Mouse (Mus musculus): Measurements from ENCODE around the gene Mknk2. TPM values are rescaled to one million over a fixed set of nuclear protein-coding genes. Genes with fewer than 3 reads are reported as not detected.

Gene Mknk2
- polyA plus RNA-seq, 1 experiment from 2014 or later, result 74.9 TPM

- WGBS (ENCODE audit: insufficient replicate concordance), result 76% methylated on average over 10 of the region's 10 CpGs
- Histone ChIP-seq H3K4me3 (replicated peaks) (no peak overlapping the region), H3K4me2 (no peak overlapping the region), H3K27me3 (no peaks in the 10 kb centered on the region), H3K4me1 (replicated peaks) (peaks cover 8% of the 10 kb centered on the region), H3K27ac (replicated peaks) (no peak overlapping the region), H3K36me3 (replicated peaks) (peaks cover 30% of the 10 kb centered on the region), H3K9ac (no peak overlapping the region), H3K9me3 (replicated peaks) (no peaks in the 10 kb centered on the region)
- no peak for ATAC-seq (ENCODE audit: insufficient read depth)
Observed at GRCm38 (mm10) chr10:80646936-80647335, 31.0 kb downstream of the Mknk2 start.

- Histone ChIP-seq H3K4me2 (no peak overlapping the region), H3K9me3 (replicated peaks) (no peaks in the 10 kb centered on the region), H3K9ac (no peak overlapping the region), H3K27ac (replicated peaks) (0 out of 2 replicates have a peak overlapping the region, but pooled peaks have one; percentile 29), H3K27me3 (no peaks in the 10 kb centered on the region), H3K4me1 (replicated peaks) (peaks cover 20% of the 10 kb centered on the region), H3K36me3 (replicated peaks) (peaks cover 66% of the 10 kb centered on the region), H3K4me3 (replicated peaks) (no peak overlapping the region)
- ATAC-seq (ENCODE audit: insufficient read depth), result no peak
- 61% methylated on average over 6 of the region's 6 CpGs for WGBS (ENCODE audit: insufficient replicate concordance)
Observed at GRCm38 (mm10) chr10:80635345-80635744, 42.6 kb downstream of the Mknk2 start.

GRCm38 (mm10) chr10:80628925-80629324 lies 49.0 kb downstream of the Mknk2 start:
- H3K27ac ChIP-seq (replicated peaks), result no peak overlapping the region
- no peaks in the 10 kb centered on the region for H3K9me3 ChIP-seq (replicated peaks)
- H3K4me3 ChIP-seq (replicated peaks), result no peak overlapping the region
- H3K36me3 ChIP-seq (replicated peaks), result peaks cover 2% of the 10 kb centered on the region
- peaks cover 62% of the 10 kb centered on the region for H3K4me1 ChIP-seq (replicated peaks)
- 68% methylated on average over 9 of the region's 9 CpGs for WGBS (ENCODE audit: insufficient replicate concordance)
- no peak overlapping the region for H3K4me2 ChIP-seq
- H3K27me3 ChIP-seq, result no peaks in the 10 kb centered on the region
- H3K9ac ChIP-seq, result no peak overlapping the region
- ATAC-seq (ENCODE audit: insufficient read depth), result no peak

- Histone ChIP-seq H3K4me3 (replicated peaks) (no peak overlapping the region), H3K9ac (no peak overlapping the region)
- 37% methylated on average over 2 of the region's 2 CpGs for WGBS (ENCODE audit: insufficient replicate concordance)
Observed at GRCm38 (mm10) chr10:80627685-80628084, 50.2 kb downstream of the Mknk2 start.

GRCm38 (mm10) chr10:80625764-80626163 lies 52.1 kb downstream of the Mknk2 start:
- Histone ChIP-seq H3K36me3 (replicated peaks) (no peaks in the 10 kb centered on the region; the same call in 1 of the 2 replicates), H3K27me3 (no peaks in the 10 kb centered on the region), H3K4me3 (replicated peaks) (no peak overlapping the region), H3K9ac (no peak overlapping the region), H3K4me1 (replicated peaks) (peaks cover 72% of the 10 kb centered on the region), H3K9me3 (replicated peaks) (no peaks in the 10 kb centered on the region), H3K27ac (replicated peaks) (0 out of 2 replicates have a peak overlapping the region, but pooled peaks have one; percentile 34), H3K4me2 (no peak overlapping the region)
- ATAC-seq (ENCODE audit: insufficient read depth), result no peak
- 73% methylated on average over 4 of the region's 4 CpGs for WGBS (ENCODE audit: insufficient replicate concordance)

More at GRCm38 (mm10) chr10:80627685-80628084, 50.2 kb downstream of the Mknk2 start:
- no peak for ATAC-seq (ENCODE audit: insufficient read depth)
- Histone ChIP-seq H3K36me3 (replicated peaks) (no peaks in the 10 kb centered on the region; the same call in 1 of the 2 replicates), H3K27ac (replicated peaks) (0 out of 2 replicates have a peak overlapping the region, but pooled peaks have one; percentile 4), H3K27me3 (no peaks in the 10 kb centered on the region), H3K4me2 (no peak overlapping the region), H3K9me3 (replicated peaks) (no peaks in the 10 kb centered on the region), H3K4me1 (replicated peaks) (peaks cover 73% of the 10 kb centered on the region)

- Histone ChIP-seq H3K27ac (replicated peaks) (peak overlapping the region; percentile 99), H3K27me3 (no peaks in the 10 kb centered on the region), H3K4me1 (replicated peaks) (peaks cover 80% of the 10 kb centered on the region), H3K9me3 (replicated peaks) (no peaks in the 10 kb centered on the region), H3K9ac (peak overlapping the region; percentile 88), H3K4me2 (peak overlapping the region; percentile 97), H3K36me3 (replicated peaks) (no peaks in the 10 kb centered on the region), H3K4me3 (replicated peaks) (peak overlapping the region; percentile 89)
- no peak for ATAC-seq (ENCODE audit: insufficient read depth)
- 13% methylated on average over 15 of the region's 15 CpGs for WGBS (ENCODE audit: insufficient replicate concordance)
Observed at GRCm38 (mm10) chr10:80623457-80624191, 54.3 kb downstream of the Mknk2 start.

GRCm38 (mm10) chr10:80622661-80623456 lies 55.1 kb downstream of the Mknk2 start, which contains the start of gene Csnk1g2:
Gene Csnk1g2 (plus strand): TSS chr10:80622838.
- no peaks in the 10 kb centered on the region for H3K9me3 ChIP-seq (replicated peaks)
- H3K4me3 ChIP-seq (replicated peaks), result peak within 1 kb of the TSS; percentile 89
- under 1% methylated on average over 85 of the region's 85 CpGs for WGBS (ENCODE audit: insufficient replicate concordance)
- peak within 1 kb of the TSS; percentile 97 for H3K4me2 ChIP-seq
- peak; percentile 3 for ATAC-seq (ENCODE audit: insufficient read depth)
- H3K36me3 ChIP-seq (replicated peaks), result no peaks in the 10 kb centered on the region
- peaks cover 73% of the 10 kb centered on the region for H3K4me1 ChIP-seq (replicated peaks)
- H3K27ac ChIP-seq (replicated peaks), result peak within 1 kb of the TSS; percentile 99
- no peaks in the 10 kb centered on the region for H3K27me3 ChIP-seq
- H3K9ac ChIP-seq, result peak within 1 kb of the TSS; percentile 88

GRCm38 (mm10) chr10:80621940-80622660 lies 55.8 kb downstream of the Mknk2 start:
- Histone ChIP-seq H3K9me3 (replicated peaks) (no peaks in the 10 kb centered on the region), H3K4me3 (replicated peaks) (peak overlapping the region; percentile 89), H3K4me1 (replicated peaks) (peaks cover 71% of the 10 kb centered on the region), H3K27me3 (no peaks in the 10 kb centered on the region), H3K27ac (replicated peaks) (peak overlapping the region; percentile 99), H3K4me2 (peak overlapping the region; percentile 97), H3K9ac (peak overlapping the region; percentile 41), H3K36me3 (replicated peaks) (no peaks in the 10 kb centered on the region)
- WGBS (ENCODE audit: insufficient replicate concordance), result under 1% methylated on average over 64 of the region's 64 CpGs
- peak; percentile 90 for ATAC-seq (ENCODE audit: insufficient read depth)

GRCm38 (mm10) chr10:80621690-80621939 lies 56.3 kb downstream of the Mknk2 start:
- Histone ChIP-seq H3K9me3 (replicated peaks) (no peaks in the 10 kb centered on the region), H3K4me2 (peak overlapping the region; percentile 97), H3K4me1 (replicated peaks) (peaks cover 73% of the 10 kb centered on the region), H3K27me3 (no peaks in the 10 kb centered on the region), H3K36me3 (replicated peaks) (no peaks in the 10 kb centered on the region), H3K9ac (peak overlapping the region; percentile 41), H3K27ac (replicated peaks) (peak overlapping the region; percentile 99), H3K4me3 (replicated peaks) (peak overlapping the region; percentile 89)
- ATAC-seq (ENCODE audit: insufficient read depth), result no peak
- 1% methylated on average over 9 of the region's 9 CpGs for WGBS (ENCODE audit: insufficient replicate concordance)

- 59% methylated on average over 16 of the region's 16 CpGs for WGBS (ENCODE audit: insufficient replicate concordance)
- peak overlapping the region; percentile 89 for H3K4me3 ChIP-seq (replicated peaks)
- peak overlapping the region; percentile 99 for H3K27ac ChIP-seq (replicated peaks)
- peak overlapping the region; percentile 41 for H3K9ac ChIP-seq
- no peaks in the 10 kb centered on the region for H3K27me3 ChIP-seq
- peaks cover 67% of the 10 kb centered on the region for H3K4me1 ChIP-seq (replicated peaks)
- H3K4me2 ChIP-seq, result peak overlapping the region; percentile 97
- H3K9me3 ChIP-seq (replicated peaks), result no peaks in the 10 kb centered on the region
- H3K36me3 ChIP-seq (replicated peaks), result no peaks in the 10 kb centered on the region
- ATAC-seq (ENCODE audit: insufficient read depth), result no peak
Observed at GRCm38 (mm10) chr10:80620796-80621689, 56.9 kb downstream of the Mknk2 start.
